Mouse (Mus musculus): ENCODE data around the gene Serpinb6c. TPM values are rescaled to one million over a fixed set of nuclear protein-coding genes. Genes with fewer than 3 reads are reported as not detected.

Serpinb6c gene
- polyA plus RNA-seq, 1 experiment, result 0.11 TPM

DNA sequence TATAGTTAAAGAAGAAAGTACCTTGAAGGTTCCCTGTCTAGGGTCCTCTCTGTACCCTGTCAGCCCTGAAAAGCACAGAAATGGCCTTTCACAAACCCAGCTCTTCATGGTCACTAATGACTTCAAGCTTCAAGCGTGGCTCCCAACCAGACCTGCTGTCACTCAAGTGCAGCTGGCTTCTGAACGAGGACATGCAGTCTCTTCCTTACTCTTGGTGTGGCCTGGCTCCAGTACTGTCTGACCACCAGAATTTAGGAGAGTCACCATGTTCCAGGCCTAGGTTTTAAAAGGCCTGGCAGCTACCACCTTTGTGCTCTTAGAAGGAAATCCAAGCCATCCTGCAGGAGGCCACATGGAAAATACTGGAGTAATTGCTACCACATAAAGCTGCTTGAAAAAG is 24.8 kb upstream of the Serpinb6c start:
- no peak for TF ChIP-seq FOSL1 (IDR thresholded peaks at IDR 0.05; ENCODE audit: insufficient read depth, low read length, poor library complexity, severe bottlenecking)
- peaks cover 70% of the 10 kb centered on the region for H3K36me3 ChIP-seq (ENCODE audit: control insufficient read depth, insufficient read depth)
- no peak overlapping the region for H3K4me3 ChIP-seq (ENCODE audit: insufficient read depth, poor library complexity, severe bottlenecking)
- no peak overlapping the region for H3ac ChIP-seq (ENCODE audit: control insufficient read depth, insufficient read length, low read depth)
- peaks cover 46% of the 10 kb centered on the region for H3K79me3 ChIP-seq (ENCODE audit: low read depth)
- H3K79me2 ChIP-seq (ENCODE audit: control insufficient read depth, insufficient read depth), result peaks cover 45% of the 10 kb centered on the region
- H3K27me3 ChIP-seq (ENCODE audit: control insufficient read depth, insufficient read depth, insufficient read length), result no peaks in the 10 kb centered on the region

DNA sequence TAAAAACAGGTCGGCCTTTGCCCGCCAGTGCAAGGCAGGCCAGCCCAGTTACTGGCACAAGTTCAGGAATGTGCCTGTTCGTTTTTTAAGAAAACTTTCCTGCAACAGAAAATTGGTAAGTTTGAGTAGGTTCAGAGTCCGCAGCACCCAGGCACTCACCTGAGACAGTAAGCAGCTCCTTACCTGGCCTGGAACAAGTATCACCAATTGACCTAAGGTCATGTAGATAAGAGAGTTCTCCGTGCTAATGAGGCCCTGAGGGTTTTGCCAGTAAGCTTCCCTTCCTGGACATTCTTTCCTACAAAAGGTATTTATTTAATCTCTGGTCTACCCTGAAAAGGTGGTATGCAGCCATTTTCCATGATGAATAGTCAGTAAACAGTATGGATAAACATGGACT is 16.2 kb upstream of the Serpinb6c start:
- no peak overlapping the region for H3K4me3 ChIP-seq (ENCODE audit: insufficient read depth, poor library complexity, severe bottlenecking)
- H3K79me3 ChIP-seq (ENCODE audit: low read depth), result no peaks in the 10 kb centered on the region
- no peaks in the 10 kb centered on the region for H3K27me3 ChIP-seq (ENCODE audit: control insufficient read depth, insufficient read depth, insufficient read length)
- TF ChIP-seq FOSL1 (IDR thresholded peaks at IDR 0.05; ENCODE audit: insufficient read depth, low read length, poor library complexity, severe bottlenecking) (no peak), MAX (IDR thresholded peaks at IDR 0.05) (no peak), USF1 (IDR thresholded peaks at IDR 0.05; ENCODE audit: low read depth) (no peak), MYOD1 (IDR thresholded peaks at IDR 0.05; ENCODE audit: control insufficient read depth, insufficient read length, low read depth) (no peak), CTCF (IDR thresholded peaks at IDR 0.05; ENCODE audit: control insufficient read depth, insufficient read depth, insufficient read length) (no peak), CEBPB (IDR thresholded peaks at IDR 0.05; ENCODE audit: low read depth) (no peak), MYOG (IDR thresholded peaks at IDR 0.05; ENCODE audit: control insufficient read depth, extremely low read depth, insufficient read length) (no peak)
- peaks cover 99% of the 10 kb centered on the region for H3K36me3 ChIP-seq (ENCODE audit: control insufficient read depth, insufficient read depth)
- H3ac ChIP-seq (ENCODE audit: control insufficient read depth, insufficient read length, low read depth), result no peak overlapping the region
- H3K79me2 ChIP-seq (ENCODE audit: control insufficient read depth, insufficient read depth), result no peaks in the 10 kb centered on the region

DNA sequence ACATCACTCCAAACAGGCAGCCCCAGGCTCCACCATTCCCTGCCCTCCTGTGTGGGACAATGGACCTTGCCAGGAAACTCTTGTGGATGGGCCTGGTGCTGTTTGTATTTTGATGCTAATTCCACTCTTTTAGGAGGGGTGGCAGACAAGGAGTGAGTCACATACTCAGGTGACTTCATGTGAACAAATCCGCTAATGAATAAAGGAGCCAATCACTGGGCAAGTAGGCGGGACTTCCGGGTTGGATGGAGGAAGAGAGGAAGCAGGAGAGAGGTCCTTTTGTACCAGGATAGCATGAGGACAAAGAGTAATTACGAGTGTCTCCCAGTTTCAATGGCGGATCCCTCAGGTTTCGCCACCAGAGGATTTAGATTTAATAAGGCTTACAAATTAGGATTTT is 15.5 kb upstream of the Serpinb6c start:
- H3K79me2 ChIP-seq (ENCODE audit: control insufficient read depth, insufficient read depth), result no peaks in the 10 kb centered on the region
- no peak overlapping the region for H3K4me3 ChIP-seq (ENCODE audit: insufficient read depth, poor library complexity, severe bottlenecking)
- no peaks in the 10 kb centered on the region for H3K79me3 ChIP-seq (ENCODE audit: low read depth)
- H3ac ChIP-seq (ENCODE audit: control insufficient read depth, insufficient read length, low read depth), result no peak overlapping the region
- peaks cover 99% of the 10 kb centered on the region for H3K36me3 ChIP-seq (ENCODE audit: control insufficient read depth, insufficient read depth)
- no peaks in the 10 kb centered on the region for H3K27me3 ChIP-seq (ENCODE audit: control insufficient read depth, insufficient read depth, insufficient read length)
- TF ChIP-seq MYOG (IDR thresholded peaks at IDR 0.05; ENCODE audit: control insufficient read depth, extremely low read depth, insufficient read length) (no peak), FOSL1 (IDR thresholded peaks at IDR 0.05; ENCODE audit: insufficient read depth, low read length, poor library complexity, severe bottlenecking) (no peak), CEBPB (IDR thresholded peaks at IDR 0.05; ENCODE audit: low read depth) (no peak), MAX (IDR thresholded peaks at IDR 0.05) (no peak), MYOD1 (IDR thresholded peaks at IDR 0.05; ENCODE audit: control insufficient read depth, insufficient read length, low read depth) (no peak), USF1 (IDR thresholded peaks at IDR 0.05; ENCODE audit: low read depth) (no peak), CTCF (IDR thresholded peaks at IDR 0.05; ENCODE audit: control insufficient read depth, insufficient read depth, insufficient read length) (no peak)

DNA sequence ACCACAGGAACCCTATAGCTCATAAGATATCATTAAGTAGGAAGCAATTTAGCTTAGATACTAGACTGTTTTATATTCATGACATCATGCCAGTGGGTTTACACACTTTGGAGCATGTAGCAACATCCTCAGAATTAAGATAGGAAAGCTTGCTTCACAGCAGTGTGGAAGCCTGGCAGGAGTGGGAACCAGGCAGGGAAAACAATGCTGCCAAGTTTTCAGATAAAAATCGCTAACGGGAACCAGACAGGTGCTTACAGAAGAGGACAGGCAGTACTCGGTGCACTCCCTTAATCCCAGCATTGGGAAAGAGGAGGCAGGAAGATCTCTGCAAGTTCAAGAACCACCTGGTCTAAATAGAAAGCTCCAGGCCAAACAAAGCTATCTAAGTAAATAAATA is 1.3 kb upstream of the Serpinb6c start:
- no peak overlapping the region for H3ac ChIP-seq (ENCODE audit: control insufficient read depth, insufficient read length, low read depth)

DNA sequence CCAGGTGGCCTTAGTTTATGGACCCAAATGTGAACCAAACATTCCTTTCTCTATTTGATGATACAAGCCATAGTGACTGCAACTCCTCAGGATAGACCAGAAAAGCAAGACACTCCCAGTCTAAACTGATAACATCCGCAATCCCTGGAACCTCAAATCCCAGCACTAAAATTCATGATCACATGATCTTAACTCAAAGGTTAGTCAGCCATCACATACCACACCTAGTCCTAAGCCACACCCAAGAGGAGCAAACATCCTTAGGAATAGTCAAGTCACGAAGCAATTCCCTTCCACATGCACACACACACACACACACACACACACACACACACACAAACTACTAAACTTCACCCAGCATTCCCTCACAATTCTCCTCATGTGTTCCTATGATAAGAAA is 2.2 kb downstream of the Serpinb6c start:
- no peaks in the 10 kb centered on the region for H3K36me3 ChIP-seq (ENCODE audit: control insufficient read depth, insufficient read depth)
- no peak overlapping the region for H3ac ChIP-seq (ENCODE audit: control insufficient read depth, insufficient read length, low read depth)
- H3K79me3 ChIP-seq (ENCODE audit: low read depth), result no peaks in the 10 kb centered on the region
- no peak overlapping the region for H3K4me3 ChIP-seq (ENCODE audit: insufficient read depth, poor library complexity, severe bottlenecking)
- no peaks in the 10 kb centered on the region for H3K27me3 ChIP-seq (ENCODE audit: control insufficient read depth, insufficient read depth, insufficient read length)
- TF ChIP-seq MYOD1 (IDR thresholded peaks at IDR 0.05; ENCODE audit: control insufficient read depth, insufficient read length, low read depth) (no peak), FOSL1 (IDR thresholded peaks at IDR 0.05; ENCODE audit: insufficient read depth, low read length, poor library complexity, severe bottlenecking) (no peak), USF1 (IDR thresholded peaks at IDR 0.05; ENCODE audit: low read depth) (no peak), MAX (IDR thresholded peaks at IDR 0.05) (no peak), CTCF (IDR thresholded peaks at IDR 0.05; ENCODE audit: control insufficient read depth, insufficient read depth, insufficient read length) (no peak), CEBPB (IDR thresholded peaks at IDR 0.05; ENCODE audit: low read depth) (no peak), MYOG (IDR thresholded peaks at IDR 0.05; ENCODE audit: control insufficient read depth, extremely low read depth, insufficient read length) (no peak)
- H3K79me2 ChIP-seq (ENCODE audit: control insufficient read depth, insufficient read depth), result no peaks in the 10 kb centered on the region

More for the DNA sequence above, 1.3 kb upstream of the Serpinb6c start:
- no peak for TF ChIP-seq CEBPB (IDR thresholded peaks at IDR 0.05; ENCODE audit: low read depth)
- no peak for TF ChIP-seq MAX (IDR thresholded peaks at IDR 0.05)
- TF ChIP-seq USF1 (IDR thresholded peaks at IDR 0.05; ENCODE audit: low read depth), result no peak
- no peak for TF ChIP-seq CTCF (IDR thresholded peaks at IDR 0.05; ENCODE audit: control insufficient read depth, insufficient read depth, insufficient read length)
- no peak for TF ChIP-seq FOSL1 (IDR thresholded peaks at IDR 0.05; ENCODE audit: insufficient read depth, low read length, poor library complexity, severe bottlenecking)
- TF ChIP-seq MYOD1 (IDR thresholded peaks at IDR 0.05; ENCODE audit: control insufficient read depth, insufficient read length, low read depth), result no peak
- TF ChIP-seq MYOG (IDR thresholded peaks at IDR 0.05; ENCODE audit: control insufficient read depth, extremely low read depth, insufficient read length), result no peak
- Histone ChIP-seq H3K36me3 (ENCODE audit: control insufficient read depth, insufficient read depth) (no peaks in the 10 kb centered on the region), H3K4me3 (ENCODE audit: insufficient read depth, poor library complexity, severe bottlenecking) (no peak overlapping the region), H3K79me3 (ENCODE audit: low read depth) (no peaks in the 10 kb centered on the region), H3K27me3 (ENCODE audit: control insufficient read depth, insufficient read depth, insufficient read length) (no peaks in the 10 kb centered on the region), H3K79me2 (ENCODE audit: control insufficient read depth, insufficient read depth) (no peaks in the 10 kb centered on the region)

DNA sequence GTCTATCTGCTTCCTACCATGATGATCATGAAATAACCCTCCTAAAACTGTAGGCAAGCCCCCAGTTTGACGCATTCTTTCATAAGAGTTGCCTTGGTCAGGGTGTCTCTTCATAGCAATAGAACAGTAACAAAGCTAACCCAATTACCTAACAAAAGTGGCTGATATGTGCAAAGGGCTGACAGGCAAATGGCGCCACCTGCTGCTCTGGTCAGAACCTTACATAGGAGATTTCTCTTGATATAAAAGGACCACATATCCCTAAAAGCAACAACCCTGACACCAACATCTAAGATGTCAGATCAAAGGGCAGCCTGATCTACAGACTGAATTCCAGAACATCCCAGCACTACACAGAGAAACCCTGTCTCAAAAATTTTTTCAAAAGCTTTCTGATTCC is 11.3 kb downstream of the Serpinb6c start:
- Histone ChIP-seq H3K79me2 (ENCODE audit: control insufficient read depth, insufficient read depth) (no peaks in the 10 kb centered on the region), H3K4me3 (ENCODE audit: insufficient read depth, poor library complexity, severe bottlenecking) (no peak overlapping the region), H3K79me3 (ENCODE audit: low read depth) (no peaks in the 10 kb centered on the region), H3K27me3 (ENCODE audit: control insufficient read depth, insufficient read depth, insufficient read length) (no peaks in the 10 kb centered on the region), H3K36me3 (ENCODE audit: control insufficient read depth, insufficient read depth) (no peaks in the 10 kb centered on the region), H3ac (ENCODE audit: control insufficient read depth, insufficient read length, low read depth) (no peak overlapping the region)
- TF ChIP-seq MYOG (IDR thresholded peaks at IDR 0.05; ENCODE audit: control insufficient read depth, extremely low read depth, insufficient read length) (no peak), FOSL1 (IDR thresholded peaks at IDR 0.05; ENCODE audit: insufficient read depth, low read length, poor library complexity, severe bottlenecking) (no peak), USF1 (IDR thresholded peaks at IDR 0.05; ENCODE audit: low read depth) (no peak), CTCF (IDR thresholded peaks at IDR 0.05; ENCODE audit: control insufficient read depth, insufficient read depth, insufficient read length) (peak; percentile 39), CEBPB (IDR thresholded peaks at IDR 0.05; ENCODE audit: low read depth) (no peak), MAX (IDR thresholded peaks at IDR 0.05) (no peak)
